Mouse (Mus musculus): ENCODE data around the gene Gja4. TPM values are rescaled to one million over a fixed set of nuclear protein-coding genes. Genes with fewer than 3 reads are reported as not detected.

Gja4 gene
- 3.0 and 4.0 TPM in 2 replicates for polyA plus RNA-seq (2021; fragmentation: Nextera tagmentation)
- long read RNA-seq, experiment 1, transcript Gja4-201 (2 exons, 1,685 nt) = major isoform, 10 of 10 reads
- long read RNA-seq, experiment 1, partial matches to known transcripts = 0 of 10 reads
- long read RNA-seq, experiment 1, other reads (novel, unspliced or antisense) = 0 of 10 reads
- long read RNA-seq, experiment 2, transcript Gja4-201 (2 exons, 1,685 nt) = major isoform, 16 of 17 reads
- long read RNA-seq, experiment 2, partial matches to known transcripts = 1 of 17 reads
- long read RNA-seq, experiment 2, other reads (novel, unspliced or antisense) = 0 of 17 reads

GRCm38 (mm10) chr4:127313861-127314260 lies at the start of gene Gja4:
Gja4 (minus strand) TSS chr4:127314039.

GRCm38 (mm10) chr4:127358018-127358417 lies 44.2 kb upstream of the Gja4 start, which contains the start of gene Gjb5:
Gjb5 (minus strand) TSS chr4:127358181.

GRCm38 (mm10) chr4:127353951-127354438 lies 40.2 kb upstream of the Gja4 start, which contains the start of gene Gjb4:
Gjb4 (minus strand) TSS chr4:127354081.

GRCm38 (mm10) chr4:127330181-127331100 lies 16.6 kb upstream of the Gja4 start, which contains the start of gene Gjb3:
Gjb3 (minus strand) TSS chr4:127330844.

Other genes with a start within 250 kb of the Gja4 start
- gene Zmym6, start 236.7 kb downstream of the Gja4 start, polyA plus RNA-seq (2021; fragmentation: Nextera tagmentation) = 7.7 and 8.1 TPM in 2 replicates
- 4.1 and 4.9 TPM in 2 replicates for gene Tmem35b, start 190.3 kb downstream of the Gja4 start, polyA plus RNA-seq (2021; fragmentation: Nextera tagmentation)
- 12.6 and 16.3 TPM in 2 replicates for gene Dlgap3, start 144.8 kb downstream of the Gja4 start, polyA plus RNA-seq (2021; fragmentation: Nextera tagmentation)
- gene Smim12, start 70.3 kb downstream of the Gja4 start, polyA plus RNA-seq (2021; fragmentation: Nextera tagmentation) = 176 and 180 TPM in 2 replicates
- 0.09 and 0.16 TPM in 2 replicates for gene Gjb3, start 16.8 kb upstream of the Gja4 start, polyA plus RNA-seq (2021; fragmentation: Nextera tagmentation)
- 0.13 TPM in 1 of 2 replicates, not detected in the other for gene Gjb4, start 40.0 kb upstream of the Gja4 start, polyA plus RNA-seq (2021; fragmentation: Nextera tagmentation)
- 0.08 TPM in 1 of 2 replicates, not detected in the other for gene Gjb5, start 44.1 kb upstream of the Gja4 start, polyA plus RNA-seq (2021; fragmentation: Nextera tagmentation)